Mouse (Mus musculus) 3T3-L1 (cell line): Measurements from ENCODE around the gene Tbxa2r.
A peak's percentile ranks its signal among the peaks of the same experiment; 100 is the strongest.

Experiments used
- DNase-seq: peaks from one replicate; pipeline ENCODE4 v3.0.0-alpha.2; 2015; ENCODE audit warnings: low read depth, low spot score

Gene Tbxa2r

DNA sequence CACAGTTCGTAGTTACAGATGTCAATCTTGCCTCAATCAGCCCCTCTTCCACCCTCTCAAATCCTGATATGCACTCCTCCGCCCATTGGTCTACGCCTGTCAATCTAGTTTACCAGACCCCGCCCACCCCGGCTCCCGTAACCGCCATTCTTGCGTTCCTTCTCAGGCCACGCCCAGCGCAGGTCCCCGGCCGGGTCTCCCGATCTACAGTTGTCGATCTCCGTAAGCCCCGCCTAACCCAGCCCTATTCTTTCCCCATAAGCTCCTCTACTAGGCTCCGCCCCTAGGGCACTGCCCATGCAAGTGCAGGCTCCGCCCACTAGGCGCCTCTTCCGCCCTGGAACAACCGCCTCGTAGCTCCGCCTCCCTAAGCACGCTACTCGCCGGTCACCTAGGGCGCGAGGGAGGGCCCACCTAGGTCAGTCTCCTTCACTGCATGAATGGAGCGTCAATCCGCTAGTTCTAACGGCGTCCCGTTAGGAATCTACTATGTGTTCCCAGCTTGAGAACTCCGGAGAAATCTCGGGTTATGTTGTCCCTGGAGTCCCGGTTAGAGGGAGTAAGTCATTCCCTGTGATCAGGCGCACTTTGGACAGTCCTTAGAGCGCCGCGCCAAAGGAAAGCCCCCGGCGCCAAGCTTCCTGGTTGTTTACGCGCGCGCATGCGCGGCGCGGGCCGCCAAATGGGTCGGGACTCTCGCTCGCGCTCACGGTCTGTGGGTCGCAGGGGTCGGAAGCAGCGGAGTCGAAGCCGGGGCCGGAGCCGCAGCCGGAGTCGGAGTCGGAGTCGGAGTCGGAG, 7.8 kb upstream of the Tbxa2r start, which contains the start of gene Cactin:
Cactin (plus strand) TSS at position 554 of the 798 bp plus-strand sequence.
- DNase-seq, result peak; percentile 100

DNA sequence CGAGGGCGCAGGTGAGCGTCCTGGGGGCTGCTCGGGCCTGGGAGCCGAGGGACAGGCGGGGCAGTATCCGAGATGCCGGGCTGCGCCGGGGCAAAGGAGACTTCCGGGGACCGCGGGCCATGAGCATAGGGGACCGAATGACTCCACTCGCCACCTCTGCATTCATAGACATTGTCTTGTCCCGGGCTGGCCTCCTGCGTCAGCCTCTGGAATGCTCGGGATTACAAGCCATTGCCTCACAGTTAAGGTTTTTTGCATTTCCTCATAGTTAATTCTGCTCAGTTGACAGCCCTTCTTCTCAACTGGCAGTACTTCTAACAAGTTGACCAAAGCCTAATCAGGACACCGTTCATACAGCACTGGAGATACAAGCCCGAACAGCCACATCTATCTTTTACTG, 7.1 kb upstream of the Tbxa2r start:
- peak; percentile 55 for DNase-seq

DNA sequence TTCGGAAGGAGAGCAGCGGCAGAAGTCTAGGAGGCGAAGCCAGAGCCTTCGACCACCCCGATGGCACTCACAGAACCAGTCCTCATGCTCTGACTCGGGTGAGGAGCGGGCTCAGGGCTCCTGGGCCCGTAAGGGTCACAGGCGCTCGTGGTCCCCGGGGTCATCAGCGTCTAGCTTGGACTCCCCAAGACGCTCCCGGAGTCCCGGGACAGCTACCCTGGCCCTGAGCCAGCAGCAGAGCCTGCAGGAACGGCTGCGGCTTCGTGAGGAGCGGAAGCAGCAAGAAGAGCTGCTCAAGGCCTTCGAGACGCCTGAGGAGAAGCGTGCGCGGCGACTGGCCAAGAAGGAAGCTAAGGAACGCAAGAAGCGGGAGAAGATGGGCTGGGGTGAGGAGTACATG, 6.1 kb upstream of the Tbxa2r start:
- no peak for DNase-seq

DNA sequence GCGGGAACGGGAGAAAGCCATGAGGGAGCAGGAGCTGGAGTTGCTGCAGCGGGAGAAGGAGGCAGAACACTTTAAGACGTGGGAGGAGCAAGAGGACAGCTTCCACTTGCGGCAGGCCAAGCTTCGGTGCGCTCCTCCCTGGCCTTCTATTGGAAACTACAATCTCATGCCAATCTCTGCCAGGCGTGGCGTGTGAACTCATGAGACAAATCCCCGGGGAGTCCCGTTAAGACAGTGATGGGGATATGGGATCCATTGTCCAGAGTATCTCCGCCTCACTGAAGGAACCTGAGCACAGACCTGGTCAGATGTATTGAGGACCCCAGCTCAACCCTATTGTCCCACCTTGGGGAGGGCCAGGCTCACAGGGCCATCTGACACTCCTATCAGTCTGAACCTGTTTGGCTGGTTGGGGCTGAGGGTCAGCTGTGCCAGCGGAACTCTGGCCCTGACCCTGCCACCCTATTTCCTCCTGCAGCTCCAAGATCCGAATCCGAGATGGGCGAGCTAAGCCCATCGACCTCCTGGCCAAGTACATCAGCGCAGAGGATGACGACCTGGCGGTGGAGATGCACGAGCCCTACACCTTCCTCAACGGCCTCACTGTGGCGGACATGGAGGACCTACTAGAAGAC, 5.3 kb upstream of the Tbxa2r start:
- DNase-seq, result no peak

DNA sequence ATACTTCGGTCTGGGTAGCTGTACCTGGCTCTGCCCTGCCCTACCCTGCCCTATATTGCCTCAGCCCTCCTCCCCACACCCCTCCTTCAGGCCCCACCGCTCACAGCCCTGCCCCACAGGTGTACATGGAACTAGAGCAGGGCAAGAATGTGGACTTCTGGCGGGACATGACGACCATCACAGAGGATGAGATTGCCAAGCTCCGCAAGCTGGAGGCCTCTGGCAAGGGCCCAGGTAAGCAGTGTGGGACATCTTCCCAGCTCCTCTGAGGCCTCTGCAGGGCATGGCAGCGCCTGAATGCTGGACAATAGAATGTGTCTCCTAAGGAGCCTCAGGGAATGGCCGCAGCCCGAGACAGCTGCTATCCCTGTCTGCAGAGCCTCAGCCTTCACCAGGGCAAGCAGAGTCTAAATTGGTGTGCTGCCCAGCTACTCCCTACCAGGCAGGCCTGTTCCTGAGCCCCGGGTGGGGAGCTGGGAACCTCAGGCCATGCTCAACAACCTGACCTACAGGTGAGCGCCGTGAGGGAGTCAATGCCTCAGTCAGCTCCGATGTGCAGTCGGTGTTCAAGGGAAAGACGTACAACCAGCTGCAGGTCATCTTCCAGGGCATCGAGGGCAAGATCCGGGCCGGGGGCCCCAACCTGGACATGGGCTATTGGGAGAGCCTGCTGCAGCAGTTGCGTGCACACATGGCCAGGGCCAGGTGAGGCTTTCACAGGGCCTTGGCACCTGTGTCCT, 4.6 kb upstream of the Tbxa2r start:
- no peak for DNase-seq

DNA sequence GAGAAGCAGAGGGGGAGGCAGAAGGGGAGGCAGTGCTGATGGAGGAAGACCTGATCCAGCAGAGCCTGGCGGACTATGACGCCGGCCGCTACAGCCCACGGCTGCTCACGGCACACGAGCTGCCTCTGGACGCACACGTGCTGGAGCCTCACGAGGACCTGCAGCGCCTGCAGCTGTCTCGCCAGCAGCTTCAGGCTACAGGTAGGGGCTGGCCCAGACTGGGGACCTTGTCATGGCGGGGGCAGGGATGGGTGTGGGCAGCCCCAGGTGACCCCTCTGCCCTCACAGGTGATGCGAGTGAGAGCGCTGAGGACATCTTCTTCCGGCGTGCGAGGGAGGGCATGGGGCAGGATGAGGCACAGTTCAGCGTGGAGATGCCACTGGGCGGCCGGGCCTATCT, 3.4 kb upstream of the Tbxa2r start:
- DNase-seq, result no peak

DNA sequence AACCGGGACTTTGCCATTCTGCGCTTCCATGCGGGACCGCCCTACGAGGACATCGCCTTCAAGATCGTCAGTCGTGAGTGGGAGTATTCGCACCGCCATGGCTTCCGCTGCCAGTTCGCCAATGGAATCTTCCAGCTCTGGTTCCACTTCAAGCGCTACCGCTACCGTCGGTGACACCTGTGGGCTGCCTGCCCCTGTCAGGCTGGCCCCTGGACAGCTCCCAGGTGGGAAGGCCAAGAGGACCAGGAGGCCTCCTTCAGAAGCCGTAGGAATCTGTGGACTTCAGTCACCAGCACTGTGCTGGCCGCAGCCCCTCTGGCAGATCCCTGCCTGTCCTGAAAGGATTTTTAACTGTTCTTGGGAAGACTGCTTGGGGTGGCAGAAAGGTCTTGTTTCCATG, 2.8 kb upstream of the Tbxa2r start:
- DNase-seq, result no peak

DNA sequence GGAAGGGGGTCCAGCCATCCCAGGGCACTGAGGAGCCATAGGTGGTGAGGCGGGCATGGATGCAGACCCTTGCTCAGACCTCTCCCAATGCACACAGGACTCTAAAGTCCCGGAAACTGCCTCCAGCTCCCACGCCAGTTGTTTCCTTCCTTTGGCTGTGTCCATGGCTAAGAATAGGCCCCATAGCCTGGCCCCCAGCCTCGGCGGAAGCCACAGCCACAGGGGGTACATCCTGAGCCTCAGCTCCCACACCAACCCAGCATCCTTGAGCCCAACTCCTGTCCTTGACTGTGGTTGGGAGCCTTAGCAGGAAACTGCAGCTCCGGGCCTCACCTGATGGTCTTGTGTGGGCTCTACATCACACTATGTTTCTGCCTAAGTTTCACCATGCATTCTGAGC, 1.7 kb upstream of the Tbxa2r start:
- no peak for DNase-seq

DNA sequence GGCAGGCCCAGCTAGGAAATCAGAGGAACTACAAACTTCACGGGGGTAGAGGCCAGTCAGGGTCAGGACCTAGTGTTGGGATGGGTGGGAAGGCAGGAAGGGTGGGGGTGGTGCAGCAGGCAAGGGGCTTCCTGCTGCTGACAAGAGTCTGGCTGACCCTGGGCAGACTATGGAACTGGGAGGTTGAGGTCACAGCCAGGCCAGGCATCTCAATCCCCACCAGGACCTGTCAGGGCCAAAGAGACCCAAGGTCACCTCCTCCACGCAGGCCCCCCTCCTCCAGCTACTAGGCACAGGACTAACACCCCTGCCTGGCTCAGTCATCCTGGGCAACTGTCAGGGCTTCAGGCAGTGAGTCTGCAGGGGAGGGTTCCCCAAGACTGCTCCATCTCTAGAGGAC, 572 bp upstream of the Tbxa2r start:
- DNase-seq, result no peak

DNA sequence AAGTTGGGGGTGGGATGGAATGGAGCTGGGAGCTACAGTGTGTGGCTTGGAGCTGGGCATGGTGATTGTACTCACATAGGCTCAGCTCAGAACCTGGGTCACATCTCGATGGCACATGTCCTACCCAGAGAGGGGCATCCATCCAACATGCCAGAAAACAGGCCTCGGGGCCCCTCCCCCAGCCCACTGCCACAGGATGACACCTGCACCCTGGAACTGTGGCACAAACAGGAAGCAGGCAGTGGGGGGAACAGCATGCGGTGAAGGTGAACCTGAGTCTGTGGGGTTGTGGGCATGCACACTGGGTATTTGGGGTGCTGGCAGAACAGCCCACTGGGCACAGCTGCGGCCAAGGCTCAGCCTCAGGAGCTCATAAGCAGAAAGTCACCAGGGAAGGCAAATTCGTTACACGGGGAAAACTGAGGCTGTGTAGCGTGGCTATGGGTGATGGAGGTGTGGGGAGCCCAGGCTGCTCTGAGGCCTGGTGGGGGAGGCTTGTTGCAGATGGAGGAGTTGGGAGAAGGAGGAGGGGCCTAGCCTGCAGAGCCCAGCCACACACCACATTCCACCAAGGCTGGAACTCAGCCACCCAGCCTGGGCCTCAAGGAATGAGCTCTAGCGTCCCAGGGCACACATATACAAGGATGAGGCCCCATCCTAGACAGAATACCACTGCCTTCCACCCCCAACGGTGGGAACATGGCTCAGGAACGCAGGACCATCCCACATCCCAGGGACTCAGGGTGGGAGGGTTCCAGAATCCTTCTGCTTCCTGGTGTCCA, 854 bp downstream of the Tbxa2r start:
- peak; percentile 86 for DNase-seq

DNA sequence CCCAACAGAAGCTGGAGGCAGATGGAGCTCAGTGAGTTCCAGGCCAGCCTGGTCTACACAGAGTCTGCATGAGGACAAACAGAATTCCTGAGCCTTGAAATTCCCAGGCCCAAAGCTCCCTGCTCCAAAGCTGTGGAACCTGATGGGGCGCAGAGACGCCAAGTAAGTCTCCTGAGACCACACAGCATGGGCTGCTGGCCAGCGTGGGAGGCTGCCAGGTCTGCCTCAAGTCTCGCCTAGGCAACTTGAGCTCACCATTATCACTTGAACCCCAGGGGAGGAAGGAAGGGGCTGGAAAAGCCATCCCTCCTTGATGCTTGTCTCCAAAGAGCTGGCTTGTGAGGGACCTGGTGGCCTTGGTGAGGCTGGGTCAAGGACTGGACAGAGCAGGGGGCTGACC, 1.5 kb downstream of the Tbxa2r start:
- peak; percentile 51 for DNase-seq

DNA sequence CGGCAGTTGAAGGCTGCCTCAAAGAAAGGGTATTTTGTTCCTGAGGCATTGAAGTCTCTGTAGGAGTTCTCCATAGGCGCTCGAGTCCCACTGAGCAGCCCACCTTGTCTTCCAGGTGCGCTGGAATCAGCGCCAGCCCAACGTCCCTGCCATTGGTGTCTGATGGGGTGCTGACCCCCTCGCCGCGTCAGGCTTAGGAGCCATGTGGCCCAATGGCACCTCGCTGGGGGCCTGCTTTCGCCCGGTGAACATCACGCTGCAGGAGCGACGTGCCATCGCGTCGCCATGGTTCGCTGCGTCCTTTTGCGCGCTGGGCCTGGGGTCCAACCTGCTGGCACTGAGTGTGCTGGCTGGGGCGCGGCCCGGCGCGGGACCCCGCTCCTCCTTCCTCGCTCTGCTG, 3.7 kb downstream of the Tbxa2r start:
- no peak for DNase-seq

DNA sequence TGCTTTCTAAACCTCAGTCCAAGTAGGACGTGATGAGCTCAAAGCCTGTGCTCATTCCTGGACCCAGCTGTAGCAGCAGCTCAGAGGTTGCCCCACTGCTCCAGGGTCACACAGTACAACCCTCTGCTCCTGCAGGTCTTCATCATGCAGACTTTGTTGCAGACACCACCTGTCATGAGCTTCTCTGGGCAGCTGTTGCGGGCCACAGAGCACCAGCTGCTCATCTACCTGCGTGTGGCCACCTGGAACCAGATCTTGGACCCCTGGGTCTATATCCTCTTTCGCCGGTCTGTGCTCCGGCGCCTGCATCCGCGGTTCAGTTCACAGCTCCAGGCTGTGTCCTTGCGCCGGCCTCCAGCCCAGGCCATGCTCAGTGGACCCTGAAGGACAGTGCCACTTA, 5.8 kb downstream of the Tbxa2r start:
- no peak for DNase-seq

DNA sequence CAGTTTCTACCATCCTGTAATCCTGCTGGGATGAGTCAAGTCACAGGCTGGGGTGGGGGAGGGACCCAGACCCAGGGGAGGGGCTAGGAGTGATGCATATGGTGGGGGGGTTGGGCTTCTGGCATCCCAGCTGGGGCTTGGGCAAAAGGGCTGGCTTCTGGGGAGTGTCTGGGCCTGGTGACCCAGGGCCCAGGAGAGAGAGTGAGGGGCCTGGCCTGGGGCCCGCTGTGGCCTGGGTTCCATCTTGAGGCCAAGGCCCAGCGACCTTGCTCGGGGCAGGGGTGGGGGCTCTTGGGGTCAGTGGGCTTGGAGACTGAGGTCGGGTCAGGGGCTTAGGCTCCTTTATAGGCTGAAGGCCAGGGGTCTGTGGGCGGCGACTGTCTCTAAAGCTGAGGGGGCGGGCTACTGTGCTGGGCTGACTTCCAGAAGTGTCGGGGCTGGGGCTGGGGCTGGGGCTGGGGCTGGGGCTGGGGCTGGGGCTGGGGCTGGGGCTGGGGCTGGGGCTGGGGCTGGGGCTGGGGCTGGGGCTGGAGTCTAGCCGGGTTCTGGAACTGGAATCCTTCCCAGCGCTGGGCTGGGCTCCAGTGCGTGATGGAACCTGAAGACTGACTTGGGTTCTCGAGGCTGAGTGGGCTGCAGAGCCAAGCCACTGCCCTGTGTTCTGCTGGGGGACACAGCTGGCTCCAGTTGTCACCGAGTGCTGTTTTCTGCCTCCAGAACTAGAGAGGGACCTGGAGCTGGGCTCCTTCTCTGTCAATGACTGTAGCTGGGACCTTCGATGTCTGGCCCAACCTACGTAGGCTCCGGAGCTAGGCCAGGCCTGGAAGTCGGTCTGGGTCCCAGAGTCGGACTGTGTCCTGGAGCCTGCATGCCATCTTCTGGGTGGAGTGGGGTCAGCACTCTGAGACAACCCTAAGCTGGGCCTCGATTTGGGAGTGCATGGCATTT, 7.1 kb downstream of the Tbxa2r start:
- no peak for DNase-seq

DNA sequence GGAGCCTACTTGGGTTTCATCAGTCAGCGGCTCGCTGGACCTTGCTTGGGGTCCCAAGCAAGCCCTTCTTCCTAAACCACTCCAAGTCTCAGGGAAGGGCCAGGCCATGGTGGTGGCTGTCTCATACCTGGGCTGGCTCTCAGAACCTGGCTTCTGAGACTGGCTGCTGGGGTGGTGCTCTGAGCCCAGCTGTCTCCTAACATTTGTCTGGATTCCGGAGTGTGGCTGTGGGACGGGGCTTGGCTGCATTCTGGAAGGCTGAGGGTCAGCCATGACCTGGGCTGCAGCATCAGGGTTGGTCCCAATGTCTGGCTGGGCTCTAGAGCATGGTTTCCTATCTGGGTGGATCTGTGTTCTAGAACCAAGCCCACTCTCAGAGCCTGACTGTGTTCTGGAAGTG, 8.0 kb downstream of the Tbxa2r start:
- DNase-seq, result no peak

DNA sequence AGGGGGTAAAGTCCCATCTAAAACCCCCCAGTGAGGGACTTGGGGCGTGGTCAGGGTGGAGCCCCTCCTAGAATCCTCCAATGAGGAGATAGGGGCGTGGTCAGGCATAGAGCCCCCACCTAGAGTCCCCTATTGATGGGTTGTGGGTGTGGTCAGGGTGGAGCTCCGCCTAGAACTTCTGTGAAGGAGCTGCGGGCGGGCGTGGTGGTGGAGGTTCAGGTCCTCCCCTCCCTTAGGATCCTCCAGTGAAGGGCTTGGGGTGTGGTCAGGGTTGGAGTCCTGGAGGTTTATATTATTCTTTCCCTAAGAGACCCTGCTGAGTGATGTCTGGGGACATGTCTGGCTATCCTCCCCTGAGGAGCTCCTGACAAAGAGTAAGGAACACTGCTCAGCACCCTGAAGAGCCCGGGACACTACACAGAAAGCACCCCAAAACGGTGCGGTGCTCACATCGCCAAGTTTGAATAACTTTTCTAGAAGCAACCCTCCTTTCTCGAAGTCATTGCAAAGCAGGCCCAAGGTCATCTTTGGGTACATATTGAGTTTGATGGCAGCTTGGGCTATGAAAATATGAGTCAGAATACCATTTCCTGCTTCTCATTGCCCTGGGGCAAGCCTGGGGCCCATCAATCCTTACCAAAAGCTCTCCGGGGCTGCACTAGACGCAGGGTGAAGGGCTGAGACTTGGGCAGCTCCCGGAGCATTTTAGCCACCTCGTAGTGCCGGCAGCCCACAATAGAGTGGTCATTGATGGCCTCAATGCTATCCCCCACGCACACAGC, 12.2 kb downstream of the Tbxa2r start:
- peak; percentile 65 for DNase-seq

DNA sequence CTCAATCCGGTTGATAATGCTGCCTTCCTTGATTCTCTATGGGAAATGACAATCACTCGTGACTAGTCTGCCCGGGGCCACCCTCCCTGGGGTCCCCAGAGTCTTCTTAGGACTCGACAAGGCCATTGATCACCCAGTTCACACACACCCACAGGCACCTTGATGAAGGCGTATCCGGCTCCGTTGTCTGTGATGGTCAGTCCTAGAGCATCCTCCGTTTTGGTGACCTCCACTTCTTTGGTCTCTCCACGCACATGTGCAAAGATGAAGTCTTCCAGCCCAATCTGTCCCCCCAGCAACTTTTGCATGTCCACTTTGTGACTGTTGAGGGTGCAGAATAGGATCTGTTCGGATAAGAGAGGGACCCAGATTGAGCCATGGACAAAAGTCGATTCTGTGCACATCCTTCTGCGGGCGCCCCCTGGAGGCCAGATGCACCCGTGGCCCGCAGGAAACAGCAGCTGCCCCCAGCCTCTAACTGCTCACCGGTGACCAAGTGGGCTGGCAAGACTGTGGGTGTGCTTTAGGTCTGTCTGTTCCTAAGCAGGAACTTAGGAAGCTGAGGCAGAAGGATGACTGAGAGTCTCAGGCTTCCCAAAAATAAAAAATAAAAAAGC, 12.9 kb downstream of the Tbxa2r start:
- DNase-seq, result peak; percentile 69

DNA sequence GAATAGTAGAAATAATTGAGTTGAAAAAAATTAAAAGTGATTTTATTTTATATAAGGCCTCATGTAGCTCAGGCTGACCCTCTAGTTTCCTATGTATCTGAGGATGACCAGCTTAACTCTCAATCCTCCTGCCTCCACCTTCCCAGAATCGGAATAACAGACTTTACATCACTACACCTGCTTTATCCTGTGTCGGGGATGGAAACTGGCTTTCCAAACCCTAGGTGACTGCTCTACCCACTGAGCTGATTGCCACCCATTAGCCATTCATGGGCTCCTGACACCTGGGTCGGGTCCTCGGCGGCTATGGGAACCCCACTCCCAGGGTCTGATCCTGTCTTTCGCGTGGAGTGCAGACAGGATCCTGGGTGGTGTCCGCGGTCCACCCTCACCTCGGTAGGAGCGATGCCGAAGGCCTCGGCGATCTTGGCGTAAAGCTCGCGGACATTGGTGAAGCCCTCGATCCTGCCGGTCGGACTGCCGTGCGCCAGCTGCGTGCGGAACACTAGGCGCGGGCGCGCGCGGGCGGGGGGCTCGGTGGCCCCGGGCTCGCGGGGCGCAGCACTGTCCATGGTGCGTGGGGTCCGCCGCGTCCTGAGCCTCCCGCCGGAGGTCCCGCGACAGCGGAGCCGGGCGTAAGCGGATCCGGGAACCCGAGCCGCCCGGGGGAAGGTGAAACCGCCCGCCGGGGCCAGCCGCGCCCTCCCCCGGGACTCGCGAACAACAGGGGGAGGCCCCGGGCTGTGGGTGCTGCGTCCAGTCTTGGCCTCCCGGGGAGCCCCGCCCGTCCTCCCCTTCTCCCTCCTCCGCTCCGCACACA, 14.4 kb downstream of the Tbxa2r start, which contains the start of gene Gipc3:
Gipc3 (minus strand) TSS at position 581 of the 820 bp plus-strand sequence.
- DNase-seq, result no peak
